Mouse (Mus musculus) cerebellum, adult 2 months (tissue): ENCODE results near the gene Acot13.

Experiments
- CTCF ChIP-seq: fragments of 200-500 bp; IDR thresholded peaks from 2 replicates; pipeline ENCODE4 v1.5.1; 2011; ENCODE audit warnings: low read depth, mild to moderate bottlenecking, control low read depth, low read length, moderate library complexity, borderline replicate concordance; ENCODE audit not compliant: insufficient read depth
- POLR2A ChIP-seq: fragments of 200-500 bp; IDR thresholded peaks from 2 replicates; pipeline ENCODE4 v1.6.1; 2011; ENCODE audit warnings: low read length, control low read depth, borderline replicate concordance; ENCODE audit not compliant: insufficient read depth

DNA sequence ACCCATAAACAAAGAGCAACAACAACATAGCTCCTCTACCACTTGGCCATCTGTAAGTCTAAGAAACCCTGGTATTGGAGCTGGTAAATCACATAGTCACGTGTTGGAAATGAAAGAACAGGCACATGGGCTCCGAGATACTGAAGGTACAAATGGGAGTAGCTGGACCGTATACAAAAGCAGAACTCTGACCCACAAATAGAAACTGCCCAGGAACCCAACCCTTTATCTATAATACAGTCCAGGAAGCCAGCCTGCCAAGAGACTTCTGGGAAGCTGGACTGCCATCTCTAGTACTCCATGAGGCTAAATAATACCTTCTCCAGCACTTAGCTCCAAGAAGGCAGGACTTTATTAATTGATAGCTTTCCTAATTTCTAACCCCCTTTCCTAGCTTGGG is 21.2 kb upstream of the Acot13 start:
- TF ChIP-seq POLR2A, result no peak
- no peak for TF ChIP-seq CTCF
